Mouse (Mus musculus): ENCODE data around the gene Camta2.

Camta2 gene

DNA sequence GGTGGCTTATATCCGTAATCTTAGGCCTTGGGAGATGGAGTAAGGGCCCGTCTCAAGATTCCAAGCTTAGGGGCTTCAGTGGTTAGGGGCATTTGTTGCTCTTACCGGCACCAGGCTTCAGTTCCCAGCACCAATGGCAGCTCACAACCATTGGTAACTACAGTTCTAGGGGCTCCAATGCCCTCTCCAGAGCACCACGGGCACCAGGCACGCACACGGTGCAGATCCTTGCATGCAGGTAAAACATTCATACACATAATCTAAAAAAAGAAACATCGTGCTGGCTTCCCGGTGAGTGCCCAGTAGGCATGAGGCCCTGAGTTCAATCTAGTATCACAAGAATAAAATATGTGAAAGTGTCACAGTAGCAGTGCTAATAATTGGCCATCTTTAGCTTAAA is 24.8 kb downstream of the Camta2 start:
- no peak for DNase-seq (ENCODE audit: low spot score)

DNA sequence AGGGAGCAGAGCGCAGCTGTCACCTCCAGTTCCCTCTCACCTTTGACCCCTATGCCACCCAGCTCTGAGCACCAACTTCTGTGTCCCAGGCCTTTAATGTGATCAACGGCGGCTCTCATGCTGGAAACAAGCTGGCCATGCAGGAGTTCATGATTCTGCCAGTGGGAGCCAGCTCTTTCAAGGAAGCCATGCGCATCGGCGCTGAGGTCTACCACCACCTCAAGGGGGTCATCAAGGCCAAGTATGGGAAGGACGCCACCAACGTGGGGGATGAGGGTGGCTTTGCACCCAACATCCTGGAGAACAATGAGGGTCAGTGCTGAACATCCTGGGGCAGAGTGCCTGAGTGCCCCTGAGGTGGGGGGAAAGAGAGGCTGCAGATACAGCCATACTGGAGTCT is 27.3 kb downstream of the Camta2 start:
- DNase-seq (ENCODE audit: low spot score), result no peak

GRCm38 (mm10) chr11:70658942-70659341 is 29.0 kb downstream of the Camta2 start:
- no peak for DNase-seq (ENCODE audit: low spot score)

DNA sequence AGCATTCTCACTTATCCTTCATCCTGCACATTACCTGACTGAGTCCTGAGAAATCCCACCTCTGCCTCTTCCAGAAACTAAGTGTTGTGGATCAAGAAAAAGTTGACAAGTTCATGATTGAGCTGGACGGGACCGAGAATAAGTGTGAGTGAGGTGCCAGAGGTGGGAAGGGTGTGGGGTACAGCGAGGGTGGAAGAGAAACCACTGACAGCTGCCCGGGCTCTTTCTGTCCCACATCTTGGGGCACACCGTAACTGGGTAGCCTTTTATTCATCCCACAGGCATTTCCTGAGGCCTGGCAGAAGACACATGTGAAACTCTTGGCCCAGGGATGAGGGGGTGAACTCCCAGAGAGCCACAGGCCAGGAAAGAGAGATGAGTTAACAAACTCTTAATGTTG is 29.4 kb downstream of the Camta2 start:
- DNase-seq (ENCODE audit: low spot score), result no peak

GRCm38 (mm10) chr11:70657991-70658390 is 29.9 kb downstream of the Camta2 start:
- no peak for DNase-seq (ENCODE audit: low spot score)

GRCm38 (mm10) chr11:70657573-70657972 is 30.3 kb downstream of the Camta2 start:
- DNase-seq (ENCODE audit: low spot score), result no peak

GRCm38 (mm10) chr11:70656964-70657363 is 30.9 kb downstream of the Camta2 start, which contains the start of gene Eno3:
Gene Eno3 (plus strand): TSS chr11:70657202.
- no peak for DNase-seq (ENCODE audit: low spot score)

DNA sequence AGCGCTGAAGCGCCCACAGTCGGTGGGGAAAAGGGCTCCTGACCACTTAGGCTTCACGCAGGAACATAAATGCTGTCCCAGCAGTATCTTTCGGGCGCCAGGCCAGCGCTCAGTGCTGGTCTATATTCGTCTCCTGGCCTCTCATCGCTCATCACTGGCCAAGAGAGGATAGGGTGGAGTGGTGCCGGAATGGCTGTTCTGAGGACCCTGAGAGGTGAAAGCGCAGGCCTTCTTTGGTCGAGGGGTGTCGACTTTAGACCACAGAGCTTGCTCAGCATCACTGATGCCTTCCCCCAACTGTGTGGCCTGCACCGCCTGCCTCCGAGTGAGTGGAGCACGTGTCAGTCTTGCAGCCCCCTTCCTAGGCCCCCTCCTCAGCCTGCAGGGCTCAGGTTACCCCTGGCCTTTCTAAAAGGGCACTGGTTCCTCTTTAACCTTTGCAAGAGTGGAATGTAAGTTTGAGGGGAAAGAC is 31.4 kb downstream of the Camta2 start:
- DNase-seq (ENCODE audit: low spot score), result no peak

- DNase-seq (ENCODE audit: low spot score), result peak; percentile 78
Measured at GRCm38 (mm10) chr11:70655571-70656455, 32.1 kb downstream of the Camta2 start.

- DNase-seq (ENCODE audit: low spot score), result peak; percentile 84
Measured at GRCm38 (mm10) chr11:70654923-70655570, 32.9 kb downstream of the Camta2 start.

- peak; percentile 81 for DNase-seq (ENCODE audit: low spot score)
Measured at GRCm38 (mm10) chr11:70654198-70654922, 33.5 kb downstream of the Camta2 start, which contains the start of gene Pfn1. Gene Pfn1 (minus strand): TSS chr11:70654644.

GRCm38 (mm10) chr11:70653345-70654197 is 34.3 kb downstream of the Camta2 start:
- peak; percentile 81 for DNase-seq (ENCODE audit: low spot score)

- DNase-seq (ENCODE audit: low spot score), result no peak
Measured at GRCm38 (mm10) chr11:70652884-70653344, 35.0 kb downstream of the Camta2 start.

- DNase-seq (ENCODE audit: low spot score), result no peak
Measured at GRCm38 (mm10) chr11:70652029-70652883, 35.6 kb downstream of the Camta2 start.

- DNase-seq (ENCODE audit: low spot score), result no peak
Measured at GRCm38 (mm10) chr11:70651391-70651790, 36.5 kb downstream of the Camta2 start.

DNA sequence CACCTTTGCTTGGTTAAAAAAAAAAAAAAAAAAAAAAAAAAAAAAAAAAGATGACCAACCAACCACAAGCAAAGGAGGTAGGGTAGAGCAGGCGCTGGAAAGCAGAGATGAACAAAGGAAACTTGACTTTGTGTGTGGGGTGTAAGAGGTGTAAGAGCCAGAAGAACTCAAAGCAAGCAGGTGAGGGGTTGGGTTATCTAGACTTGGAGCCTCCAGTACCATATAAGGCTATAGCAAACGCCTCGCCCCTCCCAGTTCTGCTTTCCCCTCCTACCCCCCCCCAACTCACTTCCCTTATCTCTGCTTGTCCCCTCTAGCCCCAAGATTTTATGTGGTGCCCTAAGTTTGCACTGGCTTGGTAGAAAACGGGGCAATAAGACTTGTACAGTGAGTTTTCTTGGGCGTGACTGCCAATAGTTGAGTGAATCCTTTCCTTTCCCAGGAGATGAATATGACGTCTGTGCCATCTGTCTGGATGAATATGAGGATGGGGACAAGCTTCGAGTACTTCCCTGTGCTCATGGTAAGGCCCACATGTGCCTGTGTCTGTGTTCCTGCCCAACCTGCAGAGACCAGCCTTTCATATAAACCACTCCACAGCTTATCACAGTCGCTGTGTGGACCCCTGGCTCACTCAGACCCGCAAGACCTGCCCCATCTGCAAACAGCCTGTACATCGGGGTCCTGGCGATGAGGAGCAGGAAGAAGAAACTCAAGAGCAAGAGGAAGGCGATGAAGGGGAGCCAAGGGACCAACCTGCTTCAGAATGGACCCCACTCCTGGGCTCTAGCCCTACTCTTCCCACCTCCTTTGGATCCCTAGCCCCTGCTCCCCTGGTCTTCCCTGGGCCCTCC is 37.4 kb downstream of the Camta2 start:
- DNase-seq (ENCODE audit: low spot score), result no peak

- DNase-seq (ENCODE audit: low spot score), result no peak
Measured at GRCm38 (mm10) chr11:70649185-70649734, 38.6 kb downstream of the Camta2 start.

GRCm38 (mm10) chr11:70648512-70648911 is 39.4 kb downstream of the Camta2 start:
- no peak for DNase-seq (ENCODE audit: low spot score)
